ENCODE assay signal across 9 mouse cellular contexts in the genomic region with DNA sequence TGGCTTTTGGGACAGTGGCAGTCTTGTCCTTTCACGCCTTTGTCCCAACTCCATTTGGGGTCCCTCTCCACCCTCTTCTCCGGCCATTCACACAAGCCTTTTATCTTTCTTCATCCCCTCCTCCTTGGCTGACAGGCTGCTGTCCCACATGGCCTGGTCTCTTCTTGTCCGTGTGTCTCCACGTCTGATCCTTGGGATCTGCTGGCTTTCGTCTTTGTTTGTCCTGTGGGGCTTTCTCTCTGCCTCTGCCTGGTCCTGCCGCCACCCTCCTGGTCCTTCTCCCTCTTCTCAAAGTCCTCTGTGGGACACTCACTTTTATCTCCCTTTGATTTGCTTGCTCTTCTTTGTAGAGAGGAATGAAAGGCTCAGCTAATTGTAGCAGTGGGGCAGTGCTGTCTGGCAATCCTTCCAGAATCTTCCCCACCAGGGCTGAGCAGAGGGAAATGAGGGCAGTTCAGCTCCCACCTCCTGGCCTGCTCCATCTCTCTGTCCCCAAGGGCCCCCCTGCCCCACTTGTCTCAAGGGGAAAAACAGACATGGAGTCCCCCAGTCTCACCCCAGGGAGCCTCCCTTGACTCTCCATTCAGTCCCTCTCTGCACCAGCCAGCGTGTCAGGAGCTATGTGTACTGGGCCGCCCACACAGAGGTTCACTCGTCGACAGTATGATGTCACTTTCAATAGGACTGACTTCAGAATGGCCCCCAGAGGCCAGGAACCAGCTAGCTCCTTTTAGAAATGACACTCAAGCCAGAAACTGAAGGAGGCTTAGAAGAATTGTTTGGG. TPM values are rescaled to one million over a fixed set of nuclear protein-coding genes. Genes with fewer than 3 reads are reported as not detected.
DNase-seq lines count a peak whose midpoint lies in the region; ATAC-seq lines count a peak whose summit lies in the region.
"Had no signal": no experiment of that assay in that cellular context is flagged by ENCODE, and none has a peak within 500 bp of the region (broad histone marks: within the 10 kb centered on the region; RNA-seq: fewer than 3 reads in every experiment).

No protein-coding gene starts in this region.

- H3K4me1 ChIP-seq in kidney, embryonic 14.5 days (ENCODE audit: control insufficient read depth, insufficient read depth, low read length): peaks cover 21% of the 10 kb centered on the region
- H3K4me1 ChIP-seq in heart, embryonic 10.5 days: peaks cover 28% of the 10 kb centered on the region

- H3K4me3 ChIP-seq in kidney, embryonic 14.5 days (ENCODE audit: low read length): no peak overlapping the region
- no peak overlapping the region for H3K4me3 ChIP-seq in heart, embryonic 10.5 days

- H3K9ac ChIP-seq in kidney, embryonic 14.5 days (ENCODE audit: low read depth, low read length): no peak overlapping the region; the same call in 1 of the 2 replicates
- H3K9ac ChIP-seq: forebrain, postnatal 0 days had no signal

- H3K36me3 ChIP-seq in kidney, embryonic 14.5 days (ENCODE audit: control insufficient read depth, insufficient read depth, low read length): no peaks in the 10 kb centered on the region
- H3K36me3 ChIP-seq in heart, embryonic 10.5 days: no peaks in the 10 kb centered on the region

- H3K4me2 ChIP-seq in kidney, embryonic 14.5 days (replicated peaks; ENCODE audit: low read depth, low read length): 0 out of 2 replicates have a peak overlapping the region, but pooled peaks have one; percentile 10

- DNase-seq in kidney, adult 8-10 months: no peak
- peak; percentile 11 for DNase-seq in brain, adult 2 months (ENCODE audit: low read depth, low spot score)
- DNase-seq in heart, embryonic 10.5 days (ENCODE audit: low spot score): no peak
- DNase-seq in kidney, postnatal 14 days: peak; percentile 59
- no peak for DNase-seq in T-cell, adult 2 months (ENCODE audit: low spot score)
- DNase-seq in embryo, embryonic 9.5 days (ENCODE audit: extremely low spot score): no peak
- no peak for DNase-seq in cerebellum, adult 18-20 months
- DNase-seq: forebrain, postnatal 0 days had no signal

- no peaks in the 10 kb centered on the region for H3K9me3 ChIP-seq in kidney, embryonic 14.5 days (ENCODE audit: control insufficient read depth, low read length)
- H3K9me3 ChIP-seq in heart, embryonic 10.5 days: no peaks in the 10 kb centered on the region

- no peaks in the 10 kb centered on the region for H3K27me3 ChIP-seq in kidney, embryonic 14.5 days (ENCODE audit: control insufficient read depth, insufficient read depth, low read length)
- no peaks in the 10 kb centered on the region for H3K27me3 ChIP-seq in heart, embryonic 10.5 days (ENCODE audit: insufficient read depth, poor library complexity, severe bottlenecking)

- H3K27ac ChIP-seq in kidney, embryonic 14.5 days (ENCODE audit: low read depth, low read length): peak overlapping the region; percentile 88
- peak overlapping the region; percentile 69; the same call in 1 of the 2 replicates for H3K27ac ChIP-seq in heart, embryonic 10.5 days

- ATAC-seq in kidney, embryonic 14.5 days (ENCODE audit: low FRiP score, low TSS enrichment): peak; percentile 63; the same call in 1 of the 2 replicates
- ATAC-seq: forebrain, postnatal 0 days had no signal

- WGBS in kidney, embryonic 14.5 days: 47% methylated on average over 10 of the region's 10 CpGs
- 41% methylated on average over 10 of the region's 10 CpGs for WGBS in heart, embryonic 10.5 days

RNA-seq across cellular contexts. Expression of a gene that starts 46.3 kb away (rescaled TPM):
- 13.8 and 16.2 TPM in 2 replicates for polyA plus RNA-seq in kidney, embryonic 14.5 days (2014; fragmentation: Nextera tagmentation; extraction: Ambion mirVana)
- polyA plus RNA-seq in heart, embryonic 10.5 days (2016; fragmentation: Nextera tagmentation; extraction: Ambion mirVana): 4.2 and 8.5 TPM in 2 replicates

Comparison
In these comparisons a context has a peak if more than half of its experiments do, and no peak if none do; other contexts are left out.
1. DNase-seq: peak in brain, adult 2 months (single experiment) and kidney, postnatal 14 days (single experiment); none in kidney, adult 8-10 months (0 of 2), heart, embryonic 10.5 days (single experiment), T-cell, adult 2 months (single experiment), embryo, embryonic 9.5 days (single experiment) and cerebellum, adult 18-20 months (0 of 2).